Mouse (Mus musculus): ENCODE results near the gene Slc18a2. TPM values are rescaled to one million over a fixed set of nuclear protein-coding genes. Genes with fewer than 3 reads are reported as not detected.
A peak's percentile ranks its signal among the peaks of the same experiment; 100 is the strongest.

Gene Slc18a2
- total RNA-seq, 2 experiments from 2014 or later, result 2.0 to 2.5 TPM

DNA sequence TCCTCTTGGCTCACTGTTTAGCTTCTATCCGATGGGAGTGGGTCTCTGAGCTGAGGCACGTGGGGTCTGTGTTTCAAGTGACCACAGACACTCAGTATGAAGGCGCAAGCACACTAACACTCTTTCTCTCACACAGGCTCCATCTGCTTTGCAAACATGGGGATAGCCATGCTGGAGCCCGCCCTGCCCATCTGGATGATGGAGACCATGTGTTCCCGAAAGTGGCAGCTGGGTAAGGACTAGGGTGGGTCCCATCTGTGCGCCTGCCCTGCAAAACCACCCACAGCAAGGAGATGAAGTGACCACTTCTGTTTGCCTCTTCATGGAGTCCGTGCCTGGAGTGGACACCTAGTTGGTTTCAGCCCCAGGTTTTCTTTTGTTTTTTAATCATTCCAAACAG, 15.7 kb downstream of the Slc18a2 start:
- DNase-seq, result no peak

- peak; percentile 19 for DNase-seq
Observed at GRCm38 (mm10) chr19:59280841-59281240, 20.1 kb downstream of the Slc18a2 start.

DNA sequence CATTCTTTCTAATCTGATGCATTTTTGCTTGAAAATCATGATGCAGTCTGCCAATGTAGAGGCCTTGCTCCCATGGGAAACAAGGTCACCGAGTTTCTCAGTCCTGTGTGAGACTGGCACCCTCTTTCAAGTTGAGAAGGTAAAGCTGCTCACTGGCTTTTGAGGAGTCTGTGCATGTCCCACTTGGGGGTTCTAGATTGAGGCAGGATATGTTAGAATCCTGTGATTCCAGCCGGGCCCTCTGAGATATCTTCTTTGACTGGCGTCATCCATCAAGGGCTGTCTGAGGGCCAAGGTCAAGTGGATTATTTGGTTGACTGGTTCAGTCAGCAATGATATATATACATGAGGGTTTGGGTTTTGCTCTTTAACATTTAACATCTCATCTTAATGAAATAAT, 21.3 kb downstream of the Slc18a2 start:
- no peak for DNase-seq

DNA sequence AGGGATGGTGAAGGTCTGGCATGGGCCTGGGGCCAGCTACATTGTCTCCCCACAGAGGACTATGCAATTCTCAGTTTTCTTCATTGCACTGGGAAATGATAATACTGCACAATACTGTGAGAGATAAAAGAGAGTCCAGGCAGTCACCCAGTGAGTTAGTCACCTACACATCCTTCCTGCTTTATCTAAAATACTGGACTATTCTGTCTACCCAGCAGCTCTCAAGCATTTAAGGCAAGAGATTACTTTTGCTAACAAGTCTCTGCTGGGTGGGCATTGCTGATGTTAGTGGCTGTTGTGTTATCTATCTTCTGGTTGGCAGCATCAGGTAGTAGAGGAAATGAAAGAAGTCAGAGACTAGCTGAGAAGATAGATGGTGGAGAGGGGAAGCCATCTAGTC, 28.3 kb downstream of the Slc18a2 start:
- no peak for DNase-seq

GRCm38 (mm10) chr19:59289811-59290210, 29.1 kb downstream of the Slc18a2 start:
- no peak for DNase-seq

DNA sequence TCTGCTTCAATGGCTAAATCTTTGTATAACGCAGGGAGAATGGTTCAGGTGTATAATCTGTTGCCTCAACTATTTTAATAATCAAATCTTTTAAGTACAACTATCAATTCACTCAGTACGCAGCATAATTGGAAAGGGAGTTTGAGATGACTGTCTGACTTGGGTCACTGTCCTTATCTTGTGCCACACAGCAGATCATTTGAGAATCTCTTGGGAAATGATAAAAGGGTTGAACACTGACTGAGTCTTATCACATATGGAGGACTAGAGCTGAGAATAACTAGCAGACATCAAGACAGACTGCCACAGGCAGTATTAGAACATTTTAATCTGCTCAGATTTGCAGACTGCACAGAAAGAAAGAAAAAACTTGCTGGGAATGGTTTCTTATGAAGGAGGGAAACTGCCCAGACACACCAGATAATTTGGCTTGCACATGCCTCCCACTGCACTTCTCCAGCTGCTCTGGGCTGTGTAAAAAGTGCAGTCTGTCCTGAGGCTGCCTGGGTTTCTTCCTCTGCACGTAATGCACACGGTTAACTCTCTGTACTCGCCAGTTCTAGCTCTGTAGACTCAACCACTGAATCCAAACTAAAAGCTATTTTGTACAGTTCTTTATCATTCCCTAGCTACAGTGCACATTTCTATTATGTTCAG, 31.6 kb downstream of the Slc18a2 start:
- no peak for DNase-seq

DNA sequence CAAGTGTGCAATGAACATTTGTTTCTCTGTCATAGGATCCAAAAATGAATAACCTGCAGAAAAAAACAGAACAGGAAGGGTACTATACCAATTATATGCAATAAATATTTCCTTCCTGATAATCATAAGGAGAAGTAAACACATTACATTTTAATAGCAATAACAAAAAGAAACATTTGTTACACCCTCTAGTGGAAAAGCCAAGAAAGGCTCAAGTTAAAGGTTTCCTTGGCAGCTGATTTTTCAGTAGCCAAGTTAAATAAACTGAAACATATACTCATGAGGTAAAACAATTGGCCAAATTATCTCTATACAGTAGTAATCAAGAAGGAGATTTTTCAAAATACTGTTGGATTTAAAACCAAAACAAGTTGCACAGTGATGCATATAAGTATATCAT, 54.6 kb downstream of the Slc18a2 start:
- no peak for DNase-seq

- peak; percentile 36 for DNase-seq
Observed at GRCm38 (mm10) chr19:59316571-59316970, 55.9 kb downstream of the Slc18a2 start.

GRCm38 (mm10) chr19:59321990-59322389, 61.3 kb downstream of the Slc18a2 start, which contains the start of gene Rps12-ps3:
TSS of gene Rps12-ps3 (plus strand) at chr19:59322290.
- no peak for DNase-seq

DNA sequence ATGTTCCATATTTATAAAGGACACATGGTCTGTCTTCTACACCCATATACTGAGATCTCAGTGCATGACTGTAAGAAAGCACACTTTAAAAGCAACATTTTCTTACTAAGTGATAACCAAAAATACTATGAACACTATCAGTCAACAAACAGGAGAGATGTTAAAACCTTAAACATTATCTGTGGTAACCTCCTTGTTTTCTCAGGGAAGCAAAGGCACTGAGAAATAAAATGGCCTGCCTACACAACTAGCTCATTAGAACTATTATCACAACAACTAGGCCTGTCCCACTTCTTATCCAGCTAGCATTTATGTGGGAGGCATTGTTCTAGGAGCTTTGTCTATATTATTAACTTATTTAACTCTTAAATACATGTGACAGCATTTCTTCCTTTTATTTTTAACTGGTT, 70.1 kb downstream of the Slc18a2 start:
- no peak for DNase-seq

GRCm38 (mm10) chr19:59336655-59337054, 76.0 kb downstream of the Slc18a2 start:
- DNase-seq, result no peak

GRCm38 (mm10) chr19:59337872-59338681, 77.4 kb downstream of the Slc18a2 start:
- DNase-seq, result no peak

- no peak for DNase-seq
Observed at GRCm38 (mm10) chr19:59339908-59340307, 79.2 kb downstream of the Slc18a2 start.

DNA sequence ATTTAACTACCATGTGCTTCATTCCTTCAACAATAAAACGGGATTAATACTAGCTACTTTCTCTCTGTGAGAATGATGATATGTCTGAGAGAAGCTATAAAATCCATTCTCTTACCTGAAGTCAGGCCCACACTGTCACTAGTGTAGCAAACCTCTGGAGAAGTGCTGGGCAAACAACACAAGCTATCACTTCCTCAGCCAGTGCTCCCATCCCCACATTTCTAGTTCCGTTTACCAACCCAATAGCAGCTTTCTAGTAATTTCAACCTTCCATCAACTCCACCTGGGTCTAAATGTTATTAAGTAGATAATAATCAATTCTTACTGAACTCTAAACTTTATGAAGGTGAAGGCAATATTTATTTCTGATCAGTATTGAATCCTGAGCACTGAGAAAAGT, 82.3 kb downstream of the Slc18a2 start:
- no peak for DNase-seq

- DNase-seq, result peak; percentile 27
Observed at GRCm38 (mm10) chr19:59344304-59344711, 83.6 kb downstream of the Slc18a2 start.

- peak; percentile 56 for DNase-seq
Observed at GRCm38 (mm10) chr19:59345081-59345657, 84.5 kb downstream of the Slc18a2 start.

Other genes with a start within 250 kb of the Slc18a2 start
- 1 to 10 TPM; 1.5 to 1.8 TPM for gene Shtn1, start 184.8 kb upstream of the Slc18a2 start, total RNA-seq (2021)
- not detected for gene Vax1, start 90.8 kb upstream of the Slc18a2 start, total RNA-seq (2021)
- not detected for gene Kcnk18, start 41.7 kb upstream of the Slc18a2 start, total RNA-seq (2021)
- 100 to 1,000 TPM; 488 to 516 TPM for gene Rps12-ps3, start 61.4 kb downstream of the Slc18a2 start, total RNA-seq (2021)
- gene Pdzd8, start 84.9 kb downstream of the Slc18a2 start, total RNA-seq (2021), result 10 to 100 TPM; 40.0 to 40.8 TPM
- gene Emx2, start 197.5 kb downstream of the Slc18a2 start, total RNA-seq (2021), result not detected

Measured in heart, postnatal 4 days (tissue).